ENCODE assay signal across 8 mouse cellular contexts in the genomic region with DNA sequence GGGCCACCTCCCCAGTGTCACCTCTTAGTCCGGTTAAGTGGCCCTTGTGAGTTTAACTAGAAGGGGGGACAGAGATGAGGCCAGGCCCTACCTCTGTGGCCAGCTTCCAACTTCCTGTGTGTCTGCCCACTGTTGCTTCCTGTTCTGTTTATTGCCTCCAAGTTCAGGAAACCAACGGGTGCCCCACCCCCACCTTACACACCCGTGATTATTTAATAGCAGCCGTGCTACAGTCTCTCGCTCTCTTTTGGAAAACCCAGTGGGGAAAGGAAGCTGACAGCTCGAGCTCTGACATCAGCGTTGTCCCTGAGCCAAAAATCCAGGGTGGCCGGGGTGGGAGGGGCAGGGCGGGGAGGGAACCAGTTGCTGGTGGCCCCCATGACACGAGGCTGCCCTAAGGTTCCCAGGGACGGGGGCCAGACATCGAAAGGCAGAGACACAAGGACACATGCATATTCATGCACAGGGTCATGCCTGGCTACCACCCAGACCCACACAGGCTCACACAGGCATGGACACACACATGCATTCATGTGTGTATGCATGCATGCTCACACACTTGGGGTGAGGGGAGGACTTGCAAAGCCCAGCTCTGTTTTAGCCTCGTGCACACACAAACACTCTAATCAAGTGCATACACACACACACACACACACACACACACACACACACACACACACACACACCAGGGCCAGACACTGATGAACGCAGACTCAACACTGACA. TPM values are rescaled to one million over a fixed set of nuclear protein-coding genes. Genes with fewer than 3 reads are reported as not detected.
DNase-seq lines count a peak whose midpoint lies in the region; ATAC-seq and TF ChIP-seq lines count a peak whose summit lies in the region.

No protein-coding gene starts in this region.

- peak; percentile 23 for ATAC-seq in common myeloid progenitor, adult 5-6 weeks (replicated peaks; ENCODE audit: low read depth, poor library complexity, severe bottlenecking)
- peak; percentile 9 for ATAC-seq in inflammation-experienced regulatory T-cells, adult 6 months
- no peak for ATAC-seq in liver, embryonic 16.5 days (ENCODE audit: low read depth)
- no peak for ATAC-seq in stomach, postnatal 0 days (ENCODE audit: low FRiP score, low TSS enrichment)

- no peak overlapping the region for H3K27ac ChIP-seq in liver, embryonic 16.5 days (ENCODE audit: low read length)
- no peak overlapping the region for H3K27ac ChIP-seq in stomach, postnatal 0 days (replicated peaks)

- no peak for TF ChIP-seq EP300 in stomach, postnatal 0 days (optimal IDR thresholded peaks at IDR 0.05)

- 13% methylated on average over 14 of the region's 14 CpGs for WGBS in liver, embryonic 16.5 days (ENCODE audit: insufficient replicate concordance)
- 18% methylated on average over 14 of the region's 14 CpGs for WGBS in stomach, postnatal 0 days

- no peak for TF ChIP-seq CTCF in stomach, postnatal 0 days (IDR thresholded peaks at IDR 0.05; ENCODE audit: low read depth)

- no peak overlapping the region for H3K9ac ChIP-seq in liver, embryonic 16.5 days (ENCODE audit: low read depth, low read length)
- H3K9ac ChIP-seq in stomach, postnatal 0 days (ENCODE audit: low read length), result no peak overlapping the region

- peak; percentile 36 for DNase-seq in layer of hippocampus, postnatal 10 days (ENCODE audit: low spot score in 2 of 2)
- no peak for DNase-seq in layer of hippocampus, adult 9-10 months (ENCODE audit: low spot score)
- peak; percentile 60 for DNase-seq in stomach, postnatal 0 days (ENCODE audit: low spot score)
- DNase-seq in adipocyte (ENCODE audit: low spot score), result no peak
- DNase-seq in left cerebral cortex, postnatal 36 days (ENCODE audit: low spot score in 2 of 2), result no peak

- peaks cover 17% of the 10 kb centered on the region for H3K4me1 ChIP-seq in liver, embryonic 16.5 days (ENCODE audit: control insufficient read depth, low read depth, low read length)
- H3K4me1 ChIP-seq in stomach, postnatal 0 days (replicated peaks; ENCODE audit: control insufficient read depth, insufficient read depth), result peaks cover 21% of the 10 kb centered on the region

- no peak overlapping the region for H3K4me3 ChIP-seq in liver, embryonic 16.5 days (ENCODE audit: low read depth, low read length)
- no peak overlapping the region for H3K4me3 ChIP-seq in stomach, postnatal 0 days (ENCODE audit: low read depth, low read length)

- H3K4me2 ChIP-seq in liver, embryonic 16.5 days (ENCODE audit: low read depth, low read length), result peak overlapping the region; percentile 30
- peak overlapping the region; percentile 8; the same call in 1 of the 2 replicates for H3K4me2 ChIP-seq in stomach, postnatal 0 days (replicated peaks; ENCODE audit: low read depth)

- intact Hi-C loops in left cerebral cortex, postnatal 36 days (cut with DNase I), result no loop called here

- no peaks in the 10 kb centered on the region for H3K9me3 ChIP-seq in liver, embryonic 16.5 days (replicated peaks; ENCODE audit: control insufficient read depth, low read length)
- no peaks in the 10 kb centered on the region for H3K9me3 ChIP-seq in stomach, postnatal 0 days (ENCODE audit: control insufficient read depth, low read length)

- H3K27me3 ChIP-seq in liver, embryonic 16.5 days (ENCODE audit: control insufficient read depth, insufficient read depth, low read depth, low read length), result peaks cover 11% of the 10 kb centered on the region
- no peaks in the 10 kb centered on the region for H3K27me3 ChIP-seq in stomach, postnatal 0 days (ENCODE audit: control insufficient read depth, insufficient read depth, low read length)

- H3K36me3 ChIP-seq in liver, embryonic 16.5 days (ENCODE audit: control insufficient read depth, insufficient read depth), result no peaks in the 10 kb centered on the region
- H3K36me3 ChIP-seq in stomach, postnatal 0 days (ENCODE audit: control insufficient read depth, insufficient read depth, low read length), result no peaks in the 10 kb centered on the region

RNA-seq across cellular contexts. Expression of gene Lif, which starts 3.3 kb away (rescaled TPM):
- total RNA-seq in layer of hippocampus, postnatal 10 days (2021), result under 1 TPM; 0.59 to 0.71 TPM
- total RNA-seq in common myeloid progenitor, adult 5-6 weeks (2017), result 0.63 and 1.1 TPM in 2 replicates
- polyA plus RNA-seq in inflammation-experienced regulatory T-cells, adult 6 months (2017; shearing (Covaris generic)), result 1 to 10 TPM; 1.9 to 2.6 (median 2.5) TPM
- 0.02 TPM in 1 of 2 replicates, not detected in the other for polyA plus RNA-seq in liver, embryonic 16.5 days (2015; fragmentation: Nextera tagmentation; extraction: Ambion mirVana)
- polyA plus RNA-seq in stomach, postnatal 0 days (2015; fragmentation: Nextera tagmentation; extraction: Ambion mirVana), result 0.61 and 1.1 TPM in 2 replicates
- under 1 TPM; 0.48 to 0.79 TPM for total RNA-seq in left cerebral cortex, postnatal 36 days (2021)

RNA-seq across cellular contexts. Expression of gene Osm, which starts 24.4 kb away (rescaled TPM):
- total RNA-seq in layer of hippocampus, postnatal 10 days (2021), result not detected
- 15.7 and 16.1 TPM in 2 replicates for total RNA-seq in common myeloid progenitor, adult 5-6 weeks (2017)
- polyA plus RNA-seq in inflammation-experienced regulatory T-cells, adult 6 months (2017; shearing (Covaris generic)), result 10 to 100 TPM; 11.2 to 23.6 (median 16.6) TPM
- 0.40 and 0.53 TPM in 2 replicates for polyA plus RNA-seq in liver, embryonic 16.5 days (2015; fragmentation: Nextera tagmentation; extraction: Ambion mirVana)
- polyA plus RNA-seq in stomach, postnatal 0 days (2015; fragmentation: Nextera tagmentation; extraction: Ambion mirVana), result 0.05 and 0.11 TPM in 2 replicates
- total RNA-seq in left cerebral cortex, postnatal 36 days (2021), result not detected

RNA-seq across cellular contexts. Expression of gene Castor1, which starts 42.6 kb away (rescaled TPM):
- 1 to 10 TPM; 4.0 to 5.5 TPM for total RNA-seq in layer of hippocampus, postnatal 10 days (2021)
- 0.50 and 4.6 TPM in 2 replicates for total RNA-seq in common myeloid progenitor, adult 5-6 weeks (2017)
- 10 to 100 TPM; 25.7 to 42.0 (median 37.8) TPM for polyA plus RNA-seq in inflammation-experienced regulatory T-cells, adult 6 months (2017; shearing (Covaris generic))
- polyA plus RNA-seq in liver, embryonic 16.5 days (2015; fragmentation: Nextera tagmentation; extraction: Ambion mirVana), result 1.2 and 1.7 TPM in 2 replicates
- polyA plus RNA-seq in stomach, postnatal 0 days (2015; fragmentation: Nextera tagmentation; extraction: Ambion mirVana), result 9.6 and 9.7 TPM in 2 replicates
- total RNA-seq in left cerebral cortex, postnatal 36 days (2021), result 1 to 10 TPM; 4.3 to 5.3 TPM

Comparison
In these comparisons a context has a peak if more than half of its experiments do, and no peak if none do; other contexts are left out.
1. DNase-seq: peak in layer of hippocampus, postnatal 10 days (2 of 2) and stomach, postnatal 0 days (single experiment); none in layer of hippocampus, adult 9-10 months (single experiment), adipocyte (single experiment) and left cerebral cortex, postnatal 36 days (0 of 2).
2. ATAC-seq: peak in common myeloid progenitor, adult 5-6 weeks (single experiment) and inflammation-experienced regulatory T-cells, adult 6 months (single experiment); none in liver, embryonic 16.5 days (single experiment) and stomach, postnatal 0 days (single experiment).
3. RNA of gene Osm, which starts 24.4 kb away (total RNA-seq): 15.7 to 16.1 TPM in common myeloid progenitor, adult 5-6 weeks; not detected in layer of hippocampus, postnatal 10 days and not detected in left cerebral cortex, postnatal 36 days; every median in the first group is over 10 times any median in the second.